In the genomic region with DNA sequence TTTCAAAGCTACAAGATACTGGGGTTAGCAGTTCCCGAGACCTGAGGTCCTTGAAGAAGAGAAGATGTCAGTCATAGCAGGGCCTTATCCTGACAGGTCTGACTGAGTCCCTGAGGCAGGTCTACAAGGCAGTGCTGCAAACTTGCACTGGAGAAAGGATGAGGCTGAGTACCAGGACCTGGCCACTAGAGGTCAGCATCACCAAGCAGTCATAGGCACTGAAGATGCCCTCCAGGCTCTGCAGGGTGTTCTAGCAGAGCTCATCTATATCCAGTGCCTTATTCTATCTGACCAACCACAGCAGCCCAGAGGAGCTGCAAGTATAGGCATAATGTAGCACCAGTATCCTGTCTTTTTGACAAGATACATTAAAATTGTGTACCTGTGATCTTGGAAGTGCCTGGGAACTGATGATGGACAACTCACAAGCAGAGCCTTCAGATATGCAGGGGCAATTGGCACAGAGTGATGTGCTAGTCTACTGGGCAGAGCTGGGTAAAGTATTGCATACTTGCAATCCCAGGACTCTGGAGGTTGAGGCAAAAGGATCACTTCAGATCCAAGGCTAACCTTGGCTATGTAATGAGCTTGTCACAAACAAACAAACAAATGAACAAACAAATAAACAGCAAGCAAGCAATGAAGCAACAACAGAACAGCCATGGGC, we compare ENCODE assay signal across 8 mouse cellular contexts. TPM values are rescaled to one million over a fixed set of nuclear protein-coding genes. Genes with fewer than 3 reads are reported as not detected.
A peak's percentile ranks its signal among the peaks of the same experiment; 100 is the strongest.
DNase-seq lines count a peak whose midpoint lies in the region; ATAC-seq and TF ChIP-seq lines count a peak whose summit lies in the region.

No protein-coding gene starts in this region.

- H3K9ac ChIP-seq in CH12.LX (ENCODE audit: insufficient read depth, low read depth): no peak overlapping the region
- H3K9ac ChIP-seq in heart, embryonic 12.5 days: no peak overlapping the region
- H3K9ac ChIP-seq in liver, adult 2 months (ENCODE audit: low read depth, low read length): no peak overlapping the region
- H3K9ac ChIP-seq in stomach, embryonic 16.5 days (ENCODE audit: low read length): no peak overlapping the region

- dilution Hi-C loops in CH12.LX (cut with MboI; ENCODE audit: extremely low pct_ligation_motif_present, extremely low pct_unique_long_range_greater_than_20kb, low sequenced_read_pairs): no loop called here

- peak; percentile 73 for ATAC-seq in heart, embryonic 12.5 days (ENCODE audit: insufficient number of reproducible peaks, low FRiP score)
- ATAC-seq in stomach, embryonic 16.5 days (ENCODE audit: insufficient read depth, low FRiP score): peak; percentile 85

- H3K4me2 ChIP-seq in CH12.LX (ENCODE audit: insufficient read depth, low read depth, poor library complexity, severe bottlenecking): no peak overlapping the region
- no peak overlapping the region for H3K4me2 ChIP-seq in heart, embryonic 12.5 days
- no peak overlapping the region for H3K4me2 ChIP-seq in stomach, embryonic 16.5 days (ENCODE audit: low read depth, low read length)

- H3K9me3 ChIP-seq in CH12.LX (replicated peaks; ENCODE audit: low read length): no peaks in the 10 kb centered on the region
- H3K9me3 ChIP-seq in heart, embryonic 12.5 days (replicated peaks): peaks cover 5% of the 10 kb centered on the region
- H3K9me3 ChIP-seq in stomach, embryonic 16.5 days (replicated peaks; ENCODE audit: control insufficient read depth, low read length): no peaks in the 10 kb centered on the region

- TF ChIP-seq RAD21 in CH12.LX (IDR thresholded peaks at IDR 0.05; ENCODE audit: low read depth, low read length): peak; percentile 69

- no peak for TF ChIP-seq POLR2A in CH12.LX (IDR thresholded peaks at IDR 0.05; ENCODE audit: low read depth, low read length)
- TF ChIP-seq POLR2A in bone marrow macrophage, adult 2 months (IDR thresholded peaks at IDR 0.05; ENCODE audit: borderline replicate concordance, low read depth, low read length): no peak
- TF ChIP-seq POLR2A in embryonic fibroblast, embryonic 13.5 days (IDR thresholded peaks at IDR 0.05; ENCODE audit: low read depth, low read length): no peak
- no peak for TF ChIP-seq POLR2A in liver, adult 2 months (IDR thresholded peaks at IDR 0.05; ENCODE audit: extremely low read depth, insufficient read depth, low read length)

- no peak overlapping the region for H3K27ac ChIP-seq in CH12.LX (ENCODE audit: insufficient read depth, low read depth)
- H3K27ac ChIP-seq in bone marrow macrophage, adult 2 months (ENCODE audit: insufficient read depth, low read depth, low read length): no peak overlapping the region
- H3K27ac ChIP-seq in embryonic fibroblast, embryonic 13.5 days (ENCODE audit: insufficient read depth, low read length): no peak overlapping the region
- no peak overlapping the region for H3K27ac ChIP-seq in heart, embryonic 12.5 days (ENCODE audit: poor library complexity, severe bottlenecking)
- H3K27ac ChIP-seq in liver, adult 2 months (replicated peaks; ENCODE audit: insufficient read depth, low read depth, low read length): no peak overlapping the region
- no peak overlapping the region for H3K27ac ChIP-seq in stomach, embryonic 16.5 days (ENCODE audit: low read length)

- no peaks in the 10 kb centered on the region for H3K4me1 ChIP-seq in CH12.LX (ENCODE audit: control insufficient read depth in 1 of 2, insufficient read depth in 2 of 2)
- H3K4me1 ChIP-seq in bone marrow macrophage, adult 2 months (ENCODE audit: control insufficient read depth, insufficient read depth, low read length): no peaks in the 10 kb centered on the region
- H3K4me1 ChIP-seq in embryonic fibroblast, embryonic 13.5 days (ENCODE audit: control insufficient read depth, insufficient read depth, low read length): no peaks in the 10 kb centered on the region
- H3K4me1 ChIP-seq in heart, embryonic 12.5 days (replicated peaks): no peaks in the 10 kb centered on the region
- H3K4me1 ChIP-seq in liver, adult 2 months (ENCODE audit: control insufficient read depth, insufficient read depth, low read length): no peaks in the 10 kb centered on the region
- no peaks in the 10 kb centered on the region for H3K4me1 ChIP-seq in stomach, embryonic 16.5 days (ENCODE audit: control insufficient read depth, insufficient read depth, low read length)

- H3K36me3 ChIP-seq in CH12.LX (replicated peaks in 1 of 2; ENCODE audit: control insufficient read depth in 1 of 2, insufficient read depth in 1 of 2, low read length in 1 of 2): no peaks in the 10 kb centered on the region
- no peaks in the 10 kb centered on the region for H3K36me3 ChIP-seq in heart, embryonic 12.5 days
- no peaks in the 10 kb centered on the region for H3K36me3 ChIP-seq in liver, adult 2 months (ENCODE audit: control insufficient read depth, insufficient read depth, low read length)
- H3K36me3 ChIP-seq in stomach, embryonic 16.5 days (ENCODE audit: control insufficient read depth, insufficient read depth, low read length): no peaks in the 10 kb centered on the region

- in situ Hi-C loops in CH12.LX (cut with MboI; ENCODE audit: low pct_ligation_motif_present, low pct_unique_long_range_greater_than_20kb, low sequenced_read_pairs): loop anchor here (5.0 to 10.0 kb wide), 2 partner anchors 123 to 441 kb away; no protein-coding TSS in a partner anchor

- WGBS in heart, embryonic 12.5 days: 11% methylated on average over 1 of the region's 1 CpGs
- WGBS in liver, adult 2 months: 52% methylated on average over 1 of the region's 1 CpGs
- 30% methylated on average over 1 of the region's 1 CpGs for WGBS in stomach, embryonic 16.5 days

- H3K4me3 ChIP-seq in CH12.LX (replicated peaks in 1 of 3; ENCODE audit: low read depth in 2 of 3, low read length in 2 of 3, poor library complexity in 1 of 3): no peak overlapping the region
- H3K4me3 ChIP-seq in bone marrow macrophage, adult 2 months (ENCODE audit: insufficient read depth, low read length): no peak overlapping the region
- no peak overlapping the region for H3K4me3 ChIP-seq in embryonic fibroblast, embryonic 13.5 days (ENCODE audit: insufficient read depth, low read length)
- H3K4me3 ChIP-seq in heart, embryonic 12.5 days: no peak overlapping the region
- no peak overlapping the region for H3K4me3 ChIP-seq in liver, adult 2 months (ENCODE audit: insufficient read depth, low read depth, low read length)
- no peak overlapping the region for H3K4me3 ChIP-seq in stomach, embryonic 16.5 days (replicated peaks; ENCODE audit: low read length)

- peaks cover 2% of the 10 kb centered on the region for H3K27me3 ChIP-seq in CH12.LX (replicated peaks)
- H3K27me3 ChIP-seq in heart, embryonic 12.5 days (replicated peaks): no peaks in the 10 kb centered on the region
- no peaks in the 10 kb centered on the region for H3K27me3 ChIP-seq in liver, adult 2 months (ENCODE audit: control insufficient read depth, insufficient read depth, low read length)
- H3K27me3 ChIP-seq in stomach, embryonic 16.5 days (ENCODE audit: control insufficient read depth, insufficient read depth, low read length): no peaks in the 10 kb centered on the region

- no peaks in the 10 kb centered on the region for H3K79me2 ChIP-seq in CH12.LX (replicated peaks; ENCODE audit: control insufficient read depth, extremely low read depth, insufficient read depth, poor library complexity, severe bottlenecking)
- H3K79me2 ChIP-seq in liver, adult 2 months (ENCODE audit: control insufficient read depth, insufficient read depth, low read length): no peaks in the 10 kb centered on the region

- peak; percentile 59 for DNase-seq in CH12.LX (ENCODE audit: extremely low read depth)
- DNase-seq in kidney, postnatal 14 days: peak; percentile 73
- peak; percentile 47 for DNase-seq in liver, adult 2 months (ENCODE audit: extremely low read depth, low read depth, low spot score)
- DNase-seq in naive thymus-derived CD4-positive, alpha-beta T cell, adult 2 months (ENCODE audit: low read depth): peak; percentile 39

- TF ChIP-seq EP300 in CH12.LX (IDR thresholded peaks at IDR 0.05; ENCODE audit: low read length): no peak

- TF ChIP-seq CTCF in CH12.LX (conservative IDR thresholded peaks at IDR 0.05 in 1 of 2, IDR thresholded peaks at IDR 0.05 in 1 of 2; ENCODE audit: low read depth in 2 of 2, low read length in 2 of 2): peak; percentile 84 to 86
- peak; percentile 51 for TF ChIP-seq CTCF in bone marrow macrophage, adult 2 months (IDR thresholded peaks at IDR 0.05; ENCODE audit: low read depth, low read length)
- TF ChIP-seq CTCF in embryonic fibroblast, embryonic 13.5 days (IDR thresholded peaks at IDR 0.05; ENCODE audit: borderline replicate concordance, insufficient read depth, low read length): peak; percentile 93
- peak; percentile 93 for TF ChIP-seq CTCF in liver, adult 2 months (IDR thresholded peaks at IDR 0.05; ENCODE audit: low read depth, low read length)

TF ChIP-seq in CH12.LX, 34 proteins besides CTCF, POLR2A, EP300 and RAD21:
- peak; percentile 80 for TF ChIP-seq SMC3 (IDR thresholded peaks at IDR 0.05; ENCODE audit: low read depth, low read length)
- TF ChIP-seq ZC3H11A (IDR thresholded peaks at IDR 0.05; ENCODE audit: low read depth, low read length): no peak
- TF ChIP-seq USF1 (IDR thresholded peaks at IDR 0.05; ENCODE audit: low read depth, low read length): no peak

RNA-seq across cellular contexts. Expression of a gene that starts 12.0 kb away (rescaled TPM):
- total RNA-seq in CH12.LX (2012; rRNA removed) (not detected in 2 replicates), CH12.LX (2014; rRNA removed) (not detected in 2 replicates)
- polyA plus RNA-seq in CH12.LX (2012; ENCODE audit: insufficient read length, low read depth): not detected in 2 replicates
- polyA plus RNA-seq in bone marrow macrophage, adult 2 months (2012; ENCODE audit: insufficient read depth, insufficient read length, missing spikeins): not detected in 2 replicates
- polyA plus RNA-seq in embryonic fibroblast, embryonic 13.5 days (2011; ENCODE audit: insufficient read length, low read depth, missing spikeins): not detected in 2 replicates
- polyA plus RNA-seq in heart, embryonic 12.5 days (2016; fragmentation: Nextera tagmentation; extraction: Ambion mirVana): 8.5 and 8.6 TPM in 2 replicates
- total RNA-seq in liver, adult 2 months (2014; rRNA removed): 0.07 and 0.09 TPM in 2 replicates
- 0.04 and 0.06 TPM in 2 replicates for polyA plus RNA-seq in liver, adult 2 months (2012; rRNA removed)
- polyA plus RNA-seq in stomach, embryonic 16.5 days (2015; fragmentation: Nextera tagmentation; extraction: Ambion mirVana): 75.8 and 81.7 TPM in 2 replicates
